Mouse (Mus musculus) fibroblast of lung, adult 2 months (primary cell): ENCODE data around the gene Prkaca.

Experiments
- DNase-seq: peaks from one replicate; pipeline ENCODE4 v3.0.0-alpha.2; 2011; ENCODE audit warnings: low read depth

Prkaca gene

DNA sequence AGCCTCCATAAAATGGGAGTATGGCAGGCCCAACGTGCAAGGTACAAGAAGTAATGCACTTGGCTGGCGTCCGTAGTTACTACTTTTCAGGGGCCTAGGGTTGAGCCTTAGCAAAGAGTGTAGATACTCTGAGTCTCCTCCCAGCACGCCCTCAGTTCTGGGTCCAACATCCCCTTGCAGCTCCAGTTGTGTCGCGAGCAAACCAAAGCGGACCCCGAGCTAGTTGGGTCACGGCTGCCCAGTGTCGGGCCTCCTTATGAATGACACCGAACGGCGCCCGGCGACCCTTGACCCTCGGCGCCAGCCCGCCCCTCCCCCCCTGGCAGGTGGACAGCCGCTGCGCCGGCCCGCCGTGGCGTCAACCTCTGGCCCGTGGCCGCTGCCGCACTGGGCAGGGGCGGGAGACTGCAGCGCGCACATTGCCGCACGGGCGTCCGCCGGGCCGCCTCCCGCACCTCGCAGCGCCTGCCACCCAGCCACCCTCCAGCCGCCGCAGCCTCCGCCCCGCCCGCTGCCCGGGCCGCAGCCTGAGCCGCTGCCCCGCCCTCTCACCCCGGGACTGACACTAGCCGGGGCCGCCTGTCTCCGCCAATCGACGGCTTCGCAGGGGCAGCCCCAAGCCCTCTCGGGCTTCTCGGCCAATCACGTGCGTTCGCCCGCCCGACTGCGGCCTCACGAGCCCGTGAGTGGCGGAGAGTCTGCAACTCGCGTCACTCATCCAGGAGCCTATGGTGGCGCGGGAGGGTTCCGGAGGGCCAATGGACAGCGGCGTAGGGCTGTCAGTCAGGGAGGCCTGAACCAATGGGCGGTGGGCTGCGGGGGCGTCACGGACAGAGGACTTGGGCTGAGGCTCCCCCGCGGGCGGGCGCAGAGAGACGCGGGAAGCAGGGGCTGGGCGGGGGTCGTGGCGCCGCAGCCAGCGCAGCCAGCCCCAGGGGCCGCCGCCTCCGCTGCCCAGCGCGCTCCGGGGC, at the start of gene Prkaca:
TSS of gene Prkaca (plus strand) at position 844 of the 971 bp plus-strand sequence.
- peak; percentile 98 for DNase-seq

DNA sequence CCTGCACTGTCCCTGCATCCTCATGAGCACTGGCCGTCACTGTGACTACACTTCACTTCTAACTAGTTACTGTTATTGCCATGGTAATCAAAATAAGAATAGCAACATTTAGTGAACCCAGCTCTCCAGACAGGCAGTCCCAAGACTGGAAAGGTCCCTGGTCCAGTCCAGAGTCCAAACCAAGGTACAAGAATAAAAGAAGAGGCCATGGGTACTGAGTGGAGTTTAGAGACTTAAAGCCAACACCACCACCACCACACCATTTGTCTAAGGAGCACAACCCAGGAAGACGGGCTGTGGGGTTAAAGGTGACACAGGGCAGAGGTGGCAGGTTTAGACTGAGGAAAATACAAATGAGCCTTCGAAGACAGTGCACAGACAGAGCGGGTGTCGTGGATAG, 48.2 kb upstream of the Prkaca start:
- DNase-seq: no peak

DNA sequence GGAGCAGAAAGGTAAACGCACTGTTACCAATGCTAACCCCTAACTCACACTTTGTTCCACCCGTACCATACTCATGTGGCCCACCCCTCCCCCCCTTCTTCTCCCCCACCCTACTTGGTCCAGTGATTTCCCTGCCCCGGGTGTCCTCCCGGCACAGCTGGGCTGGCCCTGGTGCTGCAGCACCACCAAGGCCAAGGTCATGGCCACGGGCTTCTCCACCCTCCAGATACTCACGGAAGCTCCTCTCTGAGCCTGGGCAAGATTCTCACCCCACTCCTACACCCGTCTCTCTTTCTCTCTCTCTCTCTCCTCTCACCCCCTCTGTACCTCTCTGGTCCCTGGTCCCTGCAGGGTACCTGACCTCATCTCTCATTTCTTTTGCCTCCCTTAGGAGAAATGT, 46.5 kb upstream of the Prkaca start:
- DNase-seq: no peak

DNA sequence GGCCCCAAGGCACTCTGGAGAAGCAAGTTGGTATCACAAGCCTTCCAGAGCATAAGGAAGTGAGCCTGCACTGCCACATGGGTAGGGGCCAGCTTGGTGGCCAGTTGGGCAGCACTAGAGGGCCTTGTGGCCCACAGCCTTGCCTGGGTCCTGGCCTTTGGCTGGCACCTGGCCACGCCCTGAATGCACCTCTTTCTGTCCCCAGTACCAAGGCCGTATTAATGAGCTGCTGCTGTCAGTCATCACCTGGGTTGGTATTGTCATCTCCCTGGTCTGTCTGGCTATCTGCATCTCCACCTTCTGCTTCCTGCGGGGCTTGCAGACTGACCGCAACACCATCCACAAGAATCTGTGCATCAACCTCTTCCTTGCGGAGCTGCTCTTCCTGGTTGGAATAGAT, 38.6 kb upstream of the Prkaca start:
- no peak for DNase-seq

DNA sequence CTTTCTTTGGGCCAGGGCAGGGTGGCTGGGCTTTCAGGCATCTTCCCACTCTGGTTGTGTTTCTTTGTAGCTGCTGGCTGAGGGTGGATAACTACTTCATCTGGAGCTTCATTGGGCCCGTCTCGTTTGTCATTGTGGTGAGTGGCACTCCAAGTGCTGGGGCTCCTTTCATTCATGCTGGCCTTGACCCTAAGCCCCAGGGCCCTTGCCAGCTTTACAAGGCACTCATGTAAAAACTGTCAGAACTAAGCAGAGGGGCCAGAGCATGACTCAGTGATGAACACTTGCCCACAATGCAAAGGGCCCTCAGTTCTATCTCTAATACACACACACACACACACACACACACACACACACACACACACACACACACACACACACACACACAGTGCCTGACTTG, 37.8 kb upstream of the Prkaca start:
- DNase-seq: no peak

DNA sequence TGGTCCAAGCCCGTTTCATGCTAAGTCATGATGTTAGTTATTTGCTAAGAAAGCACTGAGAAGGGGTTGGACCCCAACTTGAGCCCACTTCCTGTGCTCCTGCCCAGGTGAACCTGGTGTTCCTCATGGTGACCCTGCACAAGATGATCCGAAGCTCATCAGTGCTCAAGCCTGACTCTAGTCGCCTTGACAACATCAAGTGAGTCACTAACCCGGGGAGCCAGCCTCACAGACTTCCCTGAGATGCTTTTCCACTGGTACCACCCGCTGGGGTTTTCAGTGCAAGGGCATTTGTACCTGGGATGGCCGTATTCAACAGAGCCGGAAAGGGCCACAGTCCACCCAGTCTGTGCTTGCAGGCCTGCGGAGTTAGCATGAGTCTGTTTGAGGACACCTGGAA, 37.4 kb upstream of the Prkaca start:
- no peak for DNase-seq

DNA sequence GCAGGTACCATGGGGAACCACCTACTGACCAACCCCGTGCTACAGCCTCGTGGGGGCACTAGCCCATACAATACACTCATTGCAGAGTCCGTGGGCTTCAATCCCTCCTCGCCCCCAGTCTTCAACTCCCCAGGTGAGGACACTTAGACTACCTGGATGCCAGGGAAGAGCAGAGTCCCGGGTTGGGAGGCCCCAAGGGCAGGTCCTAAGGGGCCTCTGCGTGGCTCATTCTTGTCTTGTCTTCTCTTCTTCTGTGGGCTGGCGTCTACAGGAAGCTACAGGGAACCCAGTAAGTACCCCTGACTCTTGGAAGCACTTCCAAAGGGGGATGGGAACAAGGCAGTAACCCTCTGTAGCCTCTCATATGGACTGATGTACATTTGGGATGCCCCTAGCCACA, 35.1 kb upstream of the Prkaca start:
- DNase-seq: no peak

DNA sequence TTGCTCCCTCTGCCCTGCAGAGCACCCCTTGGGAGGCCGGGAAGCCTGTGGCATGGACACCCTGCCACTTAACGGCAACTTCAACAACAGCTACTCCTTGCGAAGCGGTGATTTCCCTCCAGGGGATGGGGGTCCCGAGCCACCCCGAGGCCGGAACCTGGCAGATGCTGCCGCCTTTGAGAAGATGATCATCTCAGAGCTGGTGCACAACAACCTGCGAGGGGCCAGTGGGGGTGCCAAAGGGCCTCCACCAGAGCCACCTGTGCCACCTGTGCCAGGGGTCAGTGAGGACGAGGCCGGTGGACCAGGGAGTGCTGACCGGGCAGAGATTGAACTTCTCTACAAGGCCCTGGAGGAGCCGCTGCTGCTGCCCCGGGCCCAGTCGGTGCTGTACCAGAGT, 34.5 kb upstream of the Prkaca start:
- DNase-seq: no peak

DNA sequence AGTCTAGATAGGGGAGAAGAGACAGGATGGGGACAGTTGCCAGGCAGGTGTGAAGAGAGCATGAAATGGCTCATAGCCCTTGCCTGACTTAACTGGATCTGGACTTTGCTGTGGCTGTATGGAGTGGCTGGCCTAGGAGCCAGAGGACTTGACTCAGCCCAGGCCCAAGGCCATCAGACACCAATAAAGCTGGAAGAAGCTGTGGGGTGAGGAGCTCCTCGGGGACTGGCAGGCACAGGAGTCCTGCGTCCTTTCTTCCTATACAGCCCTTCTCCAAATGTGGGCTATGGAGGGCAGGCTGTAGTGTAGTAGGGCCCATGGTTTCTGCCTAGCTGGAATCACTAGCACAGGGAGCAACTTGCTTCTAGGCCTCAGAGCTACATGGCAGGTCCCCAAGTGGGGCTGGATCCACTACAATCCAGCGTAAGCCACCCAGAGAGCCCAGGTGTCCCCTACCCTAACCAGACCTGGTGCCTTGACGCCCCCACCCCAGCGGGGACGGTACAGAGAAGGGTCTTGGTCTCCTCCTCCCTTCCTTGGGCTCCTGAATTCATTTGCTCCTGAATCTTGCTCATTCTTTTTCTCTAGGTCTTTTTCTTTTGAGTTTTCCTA, 31.6 kb upstream of the Prkaca start:
- DNase-seq: no peak

DNA sequence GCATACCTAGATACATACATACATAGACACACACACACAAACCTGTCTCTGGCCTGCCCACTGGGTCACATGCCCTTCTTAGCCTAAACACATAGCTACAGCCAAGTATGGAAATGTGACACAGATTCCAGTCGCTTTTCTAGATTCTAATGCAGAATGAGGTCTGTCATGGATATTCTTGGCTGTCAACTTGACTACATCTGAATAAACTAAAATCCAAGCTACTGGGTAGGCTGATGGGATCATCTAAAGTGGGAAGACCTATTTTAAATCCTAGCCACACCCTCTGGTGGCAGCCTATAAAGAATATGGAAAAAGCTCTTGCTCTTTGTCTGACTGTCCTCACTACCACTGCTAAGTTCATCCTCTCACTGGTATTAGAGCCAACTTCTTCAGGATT, 30.3 kb upstream of the Prkaca start:
- no peak for DNase-seq

DNA sequence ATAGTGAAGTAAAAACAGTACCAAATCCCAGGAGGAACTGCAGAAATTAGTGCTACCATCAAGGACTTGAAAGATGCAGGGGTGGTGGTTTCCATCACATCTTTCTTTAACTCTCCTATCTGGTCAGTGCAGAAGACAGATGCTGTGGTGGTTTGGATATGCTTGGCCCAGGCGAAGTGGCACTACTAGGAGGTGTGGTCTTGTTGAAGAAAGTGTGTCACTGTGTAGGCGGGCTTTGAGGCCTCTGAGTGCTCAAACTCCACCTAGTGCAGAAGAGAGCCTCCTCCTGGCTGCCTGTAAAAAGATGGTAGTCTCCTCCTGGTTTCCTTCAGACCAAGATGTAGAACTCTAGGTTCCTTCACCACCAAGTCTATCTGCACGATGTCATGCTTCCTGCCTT, 27.3 kb upstream of the Prkaca start:
- DNase-seq: no peak

DNA sequence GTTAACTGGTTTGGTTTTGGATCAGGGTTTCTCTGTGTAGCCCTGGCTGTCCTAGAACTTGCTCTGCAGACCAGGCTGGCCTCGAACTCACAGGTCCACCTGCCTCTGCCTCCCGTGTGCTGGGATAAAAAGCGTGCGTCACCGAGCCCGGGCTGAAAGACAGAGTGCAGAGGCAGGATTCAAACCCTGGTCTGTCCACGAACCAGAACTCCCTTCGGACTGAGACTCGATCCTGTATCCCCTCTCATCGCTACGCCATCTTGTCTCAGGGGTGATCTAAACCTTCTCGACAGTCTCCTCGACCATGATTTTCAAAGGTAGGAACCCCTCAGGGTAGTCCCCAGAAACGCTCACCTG, 18.1 kb upstream of the Prkaca start:
- no peak for DNase-seq

DNA sequence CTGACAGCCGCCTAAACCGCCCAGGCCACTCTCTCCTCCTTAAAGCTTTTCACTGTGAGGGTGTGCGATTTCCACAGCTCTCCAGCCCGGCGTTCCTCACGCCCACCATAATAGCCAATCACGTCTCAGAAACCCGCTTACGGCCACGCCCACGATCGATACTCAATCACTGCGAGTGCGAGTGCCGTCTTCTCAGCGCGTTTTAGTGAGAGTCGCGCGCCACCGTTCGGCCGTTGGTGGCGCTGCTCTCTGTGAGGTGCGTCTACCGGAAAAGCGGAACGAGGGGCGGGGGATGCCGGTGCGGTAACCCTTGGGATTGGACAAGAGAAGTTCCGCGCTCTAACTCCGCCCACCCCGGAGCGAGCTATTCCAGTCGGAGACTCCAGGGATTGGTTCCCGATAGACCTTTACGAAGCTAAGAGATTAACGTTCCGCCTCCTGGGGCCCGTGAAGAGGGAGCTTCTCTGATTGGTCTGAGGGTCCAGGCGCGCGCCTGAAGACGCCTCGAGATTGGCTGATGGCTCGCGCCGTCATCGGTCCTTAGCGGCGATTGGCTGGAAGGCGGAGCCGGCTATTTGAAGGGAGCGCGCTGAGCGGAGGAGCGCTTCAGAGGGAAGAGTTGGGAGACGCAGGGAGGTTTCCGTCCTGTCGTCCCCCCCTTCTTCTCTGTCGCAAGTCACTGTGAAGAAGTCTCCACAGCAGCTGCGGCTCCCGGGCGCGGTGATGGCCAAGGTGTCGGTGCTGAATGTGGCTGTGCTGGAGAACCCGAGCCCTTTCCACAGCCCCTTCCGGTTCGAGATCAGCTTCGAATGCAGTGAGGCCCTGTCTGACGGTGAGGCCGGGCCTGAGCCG, 17.5 kb upstream of the Prkaca start, which contains the start of the genes Gm10644 and Asf1b:
TSS of gene Gm10644 (minus strand) at position 100 of the 852 bp plus-strand sequence.
TSS of gene Asf1b (plus strand) at position 402 of the 852 bp plus-strand sequence.
- peak; percentile 99 for DNase-seq

DNA sequence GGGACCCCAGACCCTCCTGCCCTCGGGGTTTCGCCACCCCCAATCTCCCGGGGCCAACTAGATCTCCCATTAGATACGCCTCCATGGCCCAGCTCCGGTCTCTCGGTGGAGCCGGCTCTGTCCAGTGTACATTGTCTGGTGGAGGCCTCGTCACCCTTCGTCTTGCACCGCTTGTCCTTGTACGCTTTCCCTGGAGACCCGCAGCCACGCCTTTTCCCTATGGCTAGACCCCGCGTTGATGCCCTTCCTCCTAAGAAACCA, 16.9 kb upstream of the Prkaca start:
- no peak for DNase-seq

DNA sequence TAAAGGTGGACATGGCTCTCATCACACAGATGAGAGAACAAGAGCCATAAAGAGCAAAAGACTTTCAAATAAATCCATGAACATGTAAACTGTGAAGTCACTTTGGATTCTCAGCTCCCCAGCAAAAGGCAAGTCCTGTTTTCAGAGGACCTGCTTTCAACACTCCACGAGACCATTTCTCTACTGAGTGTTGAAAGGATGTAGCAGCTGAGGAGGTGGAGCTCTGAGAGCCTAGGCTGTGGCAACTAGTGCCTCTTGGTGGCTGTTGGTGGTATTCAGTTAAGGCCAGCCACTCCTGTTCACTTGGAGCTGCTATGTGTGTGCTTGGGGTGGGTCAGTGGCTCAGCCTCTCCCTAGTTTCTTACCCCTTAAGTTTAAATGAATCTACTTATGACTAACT, 16.0 kb upstream of the Prkaca start:
- no peak for DNase-seq

DNA sequence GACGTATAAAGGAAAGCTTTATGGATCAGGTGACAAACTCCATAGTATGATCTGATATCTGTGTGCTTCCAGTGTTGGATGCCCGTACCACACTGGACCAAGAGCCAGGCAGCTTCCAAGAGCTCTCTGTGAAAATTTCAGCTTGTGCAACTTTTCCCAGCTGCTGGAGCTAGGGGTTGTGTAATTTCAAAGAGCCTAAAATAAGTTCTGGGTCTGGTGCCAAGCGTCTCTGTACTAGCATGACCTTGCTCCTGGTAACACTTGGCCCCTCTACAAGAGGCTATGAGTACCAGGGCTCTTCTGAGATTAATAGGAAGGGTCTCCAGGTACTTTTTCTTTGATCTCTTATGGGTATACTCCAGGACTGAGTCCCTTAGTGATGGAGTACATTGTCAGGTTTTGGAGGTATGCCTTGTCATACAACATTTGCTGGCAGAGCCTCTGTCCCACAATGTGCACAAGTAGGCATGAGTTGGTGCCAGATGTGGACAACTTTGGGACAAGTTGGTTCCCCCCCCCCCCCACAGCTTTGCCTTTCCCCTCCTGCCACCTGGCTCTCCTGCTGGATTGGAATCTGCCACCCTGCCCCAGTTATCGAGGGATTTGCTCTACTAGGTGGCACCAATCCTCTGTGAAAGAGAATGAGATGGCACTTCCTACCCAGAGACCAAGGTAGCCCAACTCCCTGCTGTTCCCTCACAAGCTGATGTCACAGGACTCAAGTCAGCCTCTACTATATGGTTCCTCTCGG, 8.6 kb upstream of the Prkaca start:
- peak; percentile 58 for DNase-seq

DNA sequence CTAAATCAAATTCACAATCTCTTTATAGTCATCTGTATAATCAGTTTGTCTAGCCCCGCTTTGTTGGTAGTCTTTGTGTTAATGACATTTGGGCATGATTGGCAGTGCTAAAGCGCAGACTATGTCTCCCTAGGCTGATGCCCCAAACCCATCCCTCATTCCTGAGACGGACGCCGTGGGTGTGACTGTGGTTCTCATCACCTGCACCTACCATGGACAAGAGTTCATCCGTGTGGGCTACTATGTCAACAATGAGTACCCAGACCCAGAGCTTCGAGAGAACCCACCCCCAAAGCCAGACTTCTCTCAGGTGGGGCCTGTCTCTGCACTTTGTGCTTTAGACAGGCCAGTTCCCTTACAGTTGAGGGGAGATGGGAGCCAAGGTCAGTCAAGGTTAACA, 5.1 kb upstream of the Prkaca start:
- DNase-seq: no peak

DNA sequence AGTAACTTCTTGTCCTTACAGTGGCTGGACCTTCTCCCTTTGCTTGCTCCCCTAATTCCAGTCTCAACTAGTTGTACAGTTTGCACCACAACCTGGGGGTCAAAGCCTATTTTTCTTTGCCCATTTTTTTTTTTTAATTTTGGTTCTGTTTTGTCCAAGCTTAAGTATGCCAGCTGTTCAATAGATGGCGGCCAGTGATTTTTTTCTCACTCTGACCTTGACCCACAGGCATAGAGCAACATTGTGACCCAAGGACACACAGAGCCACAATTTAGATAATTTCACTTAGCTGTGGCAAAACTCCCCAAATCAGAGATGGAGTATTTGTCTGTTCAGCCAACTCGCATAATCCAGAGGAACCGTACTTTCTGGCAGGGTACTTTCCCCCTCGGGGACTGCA, 1.7 kb upstream of the Prkaca start:
- DNase-seq: no peak

DNA sequence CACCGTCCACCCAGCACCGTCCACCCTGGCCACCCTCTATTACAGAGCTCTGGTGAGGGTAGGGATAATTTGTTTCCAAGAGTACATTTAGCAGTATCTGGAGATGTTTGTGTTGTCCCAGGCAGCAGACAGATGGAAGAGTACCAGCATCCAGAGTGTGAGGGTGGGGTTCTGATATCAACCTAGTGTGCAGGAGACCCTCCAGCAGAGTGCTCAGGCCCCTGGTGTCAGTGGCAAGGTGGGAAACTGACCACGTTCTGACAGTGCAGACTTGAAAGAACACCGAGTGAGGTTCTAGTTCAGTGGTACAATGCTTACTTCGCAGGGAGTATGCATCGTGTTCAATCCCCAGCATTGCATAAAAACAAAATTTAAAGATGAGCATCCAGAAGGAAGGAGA, 1.1 kb upstream of the Prkaca start:
- DNase-seq: no peak

DNA sequence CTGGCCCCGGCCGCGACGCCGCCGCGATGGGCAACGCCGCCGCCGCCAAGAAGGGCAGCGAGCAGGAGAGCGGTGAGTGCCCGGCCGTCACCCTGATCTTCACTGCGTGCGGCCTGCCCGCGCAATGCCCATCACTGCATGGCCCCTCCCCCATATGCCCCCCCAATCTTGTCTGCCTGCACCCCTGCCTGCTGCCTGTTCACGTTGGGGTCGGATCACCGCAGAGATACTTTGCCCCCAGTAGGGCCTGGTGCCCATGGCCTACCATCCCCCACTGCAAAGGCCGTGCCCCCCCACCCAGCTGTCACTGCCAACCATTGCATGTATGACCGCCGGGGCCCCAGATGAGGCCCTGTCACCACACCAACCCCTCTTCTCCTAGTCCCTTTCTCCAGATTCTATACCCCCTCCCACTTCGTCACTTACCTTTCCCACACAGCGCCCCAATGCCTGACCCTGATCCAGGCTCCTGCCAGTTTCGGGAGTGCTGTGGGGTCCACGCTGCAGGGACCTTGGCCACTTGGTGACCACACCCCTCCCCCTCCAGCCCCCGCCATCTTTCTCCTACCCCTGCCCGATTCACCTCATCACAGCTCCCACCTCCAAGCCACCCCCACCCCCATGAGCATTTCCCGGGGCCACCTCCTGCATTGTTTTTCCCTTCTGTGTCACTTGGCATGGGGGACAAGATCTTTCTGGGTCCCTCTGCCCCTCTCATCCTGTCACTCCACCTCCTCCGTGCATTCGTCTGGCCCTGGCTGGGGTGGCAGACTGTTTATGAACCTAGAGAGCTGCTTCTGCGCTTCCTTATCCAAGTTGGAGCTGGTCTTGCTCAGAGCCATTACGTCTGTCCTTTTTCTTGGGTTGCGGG, 603 bp downstream of the Prkaca start:
- DNase-seq: no peak

DNA sequence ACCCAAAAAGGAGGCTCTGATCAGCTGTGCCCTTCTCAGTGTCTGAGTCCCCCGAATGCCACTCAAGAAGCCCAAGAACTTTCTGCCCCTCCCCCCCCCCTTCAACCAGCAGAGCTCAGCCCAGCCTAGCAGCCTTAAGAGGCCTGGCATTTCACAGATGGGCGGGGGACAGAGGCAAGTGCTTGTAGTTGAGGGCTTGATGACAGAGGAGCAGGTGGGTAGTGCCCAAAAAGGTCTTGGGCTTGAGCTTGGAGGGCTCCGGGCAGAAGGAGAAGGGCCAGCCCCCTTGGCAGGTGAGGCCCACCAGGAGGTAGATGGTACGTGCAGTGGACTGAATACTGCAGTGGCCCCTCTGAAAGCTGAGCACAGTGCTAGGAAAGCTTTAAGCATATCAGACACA, 1.7 kb downstream of the Prkaca start:
- DNase-seq: no peak
